12 mouse cellular contexts compared by ENCODE assay signal in the genomic region with DNA sequence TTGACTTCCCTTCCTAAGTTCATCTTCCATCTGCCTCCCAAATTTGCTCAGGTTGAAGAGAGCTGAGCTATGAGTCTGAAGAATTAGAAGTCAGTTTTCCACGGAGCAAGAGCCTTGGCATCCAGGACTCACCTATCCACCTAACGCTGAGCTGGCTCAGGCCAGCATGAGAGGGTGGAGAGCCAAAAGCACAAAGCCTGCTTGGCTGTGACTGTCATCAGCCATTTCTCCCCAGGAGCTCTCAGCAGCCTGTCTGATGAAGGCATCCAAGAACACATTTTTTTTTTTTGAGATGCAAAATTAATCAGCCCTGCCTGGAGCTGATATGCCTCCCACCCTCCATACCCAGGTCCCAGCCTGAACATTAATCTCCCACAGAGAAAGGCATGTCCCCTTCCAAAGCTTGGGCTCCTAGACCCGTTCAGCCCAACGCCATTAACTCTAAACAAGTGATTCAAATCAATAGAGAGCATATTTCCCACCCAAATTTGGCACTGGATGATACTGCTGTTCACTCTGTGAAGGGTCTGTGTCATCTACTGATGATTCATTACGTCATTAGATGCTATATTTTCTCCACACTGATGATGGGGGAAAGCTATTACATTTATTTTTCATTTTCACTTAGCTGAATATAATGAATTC.
DNase-seq lines count a peak whose midpoint lies in the region; ATAC-seq and TF ChIP-seq lines count a peak whose summit lies in the region.
"Had no signal": no experiment of that assay in that cellular context is flagged by ENCODE, and none has a peak within 500 bp of the region (broad histone marks: within the 10 kb centered on the region; RNA-seq: fewer than 3 reads in every experiment).

No protein-coding gene starts in this region.

- peak overlapping the region; percentile 36 for H3K4me2 ChIP-seq in midbrain, embryonic 14.5 days (ENCODE audit: low read length)
- H3K4me2 ChIP-seq: lung, embryonic 15.5 days had no signal

- H3K4me3 ChIP-seq in left cerebral cortex, adult 2 months: peak overlapping the region; percentile 19; the same call in 1 of the 2 replicates
- no peak overlapping the region for H3K4me3 ChIP-seq in cerebellum, adult 2 months (replicated peaks; ENCODE audit: insufficient read depth, low read depth, low read length)
- H3K4me3 ChIP-seq in midbrain, embryonic 14.5 days (replicated peaks; ENCODE audit: low read depth, low read length): no peak overlapping the region
- H3K4me3 ChIP-seq: lung, embryonic 15.5 days; myocyte had no signal

- H3K9ac ChIP-seq in midbrain, embryonic 14.5 days (replicated peaks; ENCODE audit: low read length): no peak overlapping the region
- H3K9ac ChIP-seq: lung, embryonic 15.5 days had no signal

- H3K27ac ChIP-seq in left cerebral cortex, adult 2 months: peak overlapping the region; percentile 71
- H3K27ac ChIP-seq in cerebellum, adult 2 months (ENCODE audit: insufficient read depth, low read length): no peak overlapping the region
- H3K27ac ChIP-seq in midbrain, embryonic 14.5 days (replicated peaks; ENCODE audit: low read depth, low read length): peak overlapping the region; percentile 84
- H3K27ac ChIP-seq: lung, embryonic 15.5 days had no signal

- TF ChIP-seq POLR2A in cerebellum, adult 2 months (IDR thresholded peaks at IDR 0.05; ENCODE audit: borderline replicate concordance, insufficient read depth, low read length): no peak

- WGBS in cerebellum, adult 2 months: 11% methylated on average over 5 of the region's 5 CpGs
- WGBS in midbrain, embryonic 14.5 days: 54% methylated on average over 5 of the region's 5 CpGs

- 0 out of 2 replicates have a peak, but pooled peaks have one; percentile 3 for ATAC-seq in erythroid progenitor cell, adult 5-6 weeks (replicated peaks; ENCODE audit: low FRiP score, poor library complexity, severe bottlenecking)
- ATAC-seq in midbrain, embryonic 14.5 days (ENCODE audit: low FRiP score, low TSS enrichment): peak; percentile 48
- ATAC-seq in activated CD4-positive, CD25-positive, alpha-beta regulatory T cell, adult 4 months: no peak
- ATAC-seq: Patski had no signal

- H3K9me3 ChIP-seq in midbrain, embryonic 14.5 days (ENCODE audit: control insufficient read depth, low read length): no peaks in the 10 kb centered on the region
- H3K9me3 ChIP-seq: lung, embryonic 15.5 days had no signal

- intact Hi-C loops in left cerebral cortex, adult 2 months (cut with DNase I): loop anchor here (5.0 kb wide), 1 partner anchor 105 kb away; a partner anchor contains a TSS
- intact Hi-C loops in left cerebral cortex, postnatal 36 days (cut with DNase I): no loop called here

- no peaks in the 10 kb centered on the region for H3K27me3 ChIP-seq in cerebellum, adult 2 months (ENCODE audit: control insufficient read depth, insufficient read depth, low read length)
- H3K27me3 ChIP-seq in midbrain, embryonic 14.5 days (ENCODE audit: control insufficient read depth, insufficient read depth, low read length): no peaks in the 10 kb centered on the region
- H3K27me3 ChIP-seq: lung, embryonic 15.5 days; Patski had no signal

- H3K36me3 ChIP-seq in midbrain, embryonic 14.5 days (ENCODE audit: control insufficient read depth, insufficient read depth, low read length): no peaks in the 10 kb centered on the region
- H3K36me3 ChIP-seq: lung, embryonic 15.5 days had no signal

- H3K4me1 ChIP-seq in cerebellum, adult 2 months (ENCODE audit: control insufficient read depth, insufficient read depth, low read length): peaks cover 12% of the 10 kb centered on the region
- peaks cover 26% of the 10 kb centered on the region for H3K4me1 ChIP-seq in midbrain, embryonic 14.5 days (ENCODE audit: control insufficient read depth, insufficient read depth, low read length)

- peak; percentile 12 to 21 for DNase-seq in left cerebral cortex, adult 2 months (ENCODE audit: extremely low spot score in 1 of 2, low spot score in 2 of 2)
- DNase-seq in left cerebral cortex, postnatal 36 days (ENCODE audit: low spot score in 2 of 2): no peak
- peak; percentile 51 to 68 for DNase-seq in cerebellum, adult 2 months
- peak; percentile 51 for DNase-seq in midbrain, embryonic 14.5 days
- no peak for DNase-seq in kidney, postnatal 4 days
- DNase-seq in lung, postnatal 10 days: no peak
- DNase-seq: adrenal gland, postnatal 25 days had no signal

- no peak for TF ChIP-seq CTCF in left cerebral cortex, adult 2 months (IDR thresholded peaks at IDR 0.05)
- no peak for TF ChIP-seq CTCF in cerebellum, adult 2 months (IDR thresholded peaks at IDR 0.05; ENCODE audit: borderline replicate concordance, insufficient read depth, low read depth, low read length)

Comparison
In these comparisons a context has a peak if more than half of its experiments do, and no peak if none do; other contexts are left out.
1. DNase-seq: peak in left cerebral cortex, adult 2 months (2 of 2), cerebellum, adult 2 months (2 of 2) and midbrain, embryonic 14.5 days (single experiment); none in left cerebral cortex, postnatal 36 days (0 of 2), kidney, postnatal 4 days (0 of 2) and lung, postnatal 10 days (single experiment).